Mouse (Mus musculus) adrenal gland, adult 2 months (tissue): ENCODE results near the gene Olfr247. TPM values are rescaled to one million over a fixed set of nuclear protein-coding genes. Genes with fewer than 3 reads are reported as not detected.
"Not testable (repeated sequence)": the region's sequence is repeated elsewhere in the genome, so short reads cannot be mapped to it uniquely, and the experiment has no call there.

ENCODE experiments used
- DNase-seq: peaks from one replicate; pipeline ENCODE4 v3.0.0; 2021
- long read RNA-seq: library from polyadenylated mRNA; stranded (forward); transcript quantifications from one replicate; pipeline ENCODE4 v2.0.0, GENCODE M21; 2021
- polyA plus RNA-seq: library from polyadenylated mRNA; depleted of rRNA; stranded (reverse); fragments of >200 nt; gene quantifications from 2 replicates; pipeline ENCODE4 v1.2.3, GENCODE M21; 2012; rRNA removed
- total RNA-seq, 2 experiments: library from RNA; stranded (reverse); gene quantifications; 2 replicates each; pipeline ENCODE4 v1.2.3; 2021

The Olfr247 gene
- total RNA-seq, result not detected
- polyA plus RNA-seq, result not detected in 2 replicates
- long read RNA-seq, result 0 reads

DNA sequence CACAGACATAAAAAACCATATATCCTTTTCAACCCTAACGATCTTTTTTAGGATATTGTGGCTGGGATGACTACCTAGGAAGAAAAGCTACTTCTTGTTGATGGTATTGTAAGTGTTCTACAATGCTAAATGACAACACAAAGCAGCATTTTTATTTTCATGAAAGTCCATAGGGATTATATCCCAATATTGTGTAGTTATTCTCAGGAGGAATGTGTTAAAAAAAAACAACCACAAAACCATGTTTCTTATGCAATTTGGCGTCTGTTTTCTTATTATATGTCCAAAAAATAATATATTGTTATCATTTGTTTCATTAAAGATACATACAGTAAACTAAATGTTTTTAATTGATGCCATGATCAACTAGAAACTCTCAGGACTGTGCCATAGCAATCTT, at the start of gene Olfr247:
Olfr247 (minus strand) TSS at position 101 of the 400 bp plus-strand sequence.
- not testable (repeated sequence) for DNase-seq

- DNase-seq, result no peak
These were observed 36.4 kb upstream of the Olfr247 start, which contains the start of gene Olfr820 for GRCm38 (mm10) chr10:130012321-130012720. Olfr820 (plus strand) TSS chr10:130012621.

DNA sequence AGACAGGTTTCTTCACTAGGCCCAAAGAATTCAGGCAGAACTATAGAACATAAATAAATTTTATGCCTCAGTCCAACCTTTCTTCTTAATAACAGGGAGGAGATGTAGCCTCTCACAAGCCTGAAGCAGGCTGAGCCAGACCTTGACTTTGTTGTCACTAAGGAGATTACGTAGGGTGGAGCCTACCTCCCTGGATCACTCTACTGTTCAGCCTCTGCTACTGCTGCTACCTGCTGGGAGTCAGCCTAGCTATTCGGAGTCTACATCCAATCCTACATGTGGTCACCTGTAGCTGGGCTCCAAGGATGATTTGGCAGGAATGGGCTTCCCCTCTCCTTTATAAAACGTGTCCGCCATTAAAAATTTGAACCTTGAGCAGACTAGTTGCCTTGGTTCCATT, 29.4 kb upstream of the Olfr247 start:
- not testable (repeated sequence) for DNase-seq

- DNase-seq, result not testable (repeated sequence)
These were observed 28.2 kb upstream of the Olfr247 start for GRCm38 (mm10) chr10:130004104-130004503.

- not testable (repeated sequence) for DNase-seq
These were observed 9.0 kb upstream of the Olfr247 start, which contains the start of gene Gm10310 for GRCm38 (mm10) chr10:129984962-129985361. Gm10310 (minus strand) TSS chr10:129985062.

DNA sequence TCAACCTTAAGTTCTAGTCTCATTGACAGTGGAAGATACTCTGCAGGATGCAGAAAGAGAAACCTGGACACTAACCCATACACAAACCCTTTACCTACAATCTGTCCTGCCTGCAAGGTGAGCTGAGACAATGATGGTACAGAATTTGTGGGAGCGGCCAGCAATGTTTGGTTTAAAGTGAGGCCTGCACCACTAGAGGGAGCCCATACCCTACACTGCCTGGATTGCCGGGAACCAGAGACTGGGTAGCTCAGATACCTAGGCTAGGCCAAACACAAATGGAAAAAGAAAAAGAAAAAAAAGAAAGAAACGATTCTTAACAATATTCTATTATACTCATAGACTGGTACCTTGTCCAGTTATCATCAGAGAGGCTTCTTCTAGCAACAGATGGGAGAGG, 5.9 kb upstream of the Olfr247 start:
- DNase-seq, result not testable (repeated sequence)

DNA sequence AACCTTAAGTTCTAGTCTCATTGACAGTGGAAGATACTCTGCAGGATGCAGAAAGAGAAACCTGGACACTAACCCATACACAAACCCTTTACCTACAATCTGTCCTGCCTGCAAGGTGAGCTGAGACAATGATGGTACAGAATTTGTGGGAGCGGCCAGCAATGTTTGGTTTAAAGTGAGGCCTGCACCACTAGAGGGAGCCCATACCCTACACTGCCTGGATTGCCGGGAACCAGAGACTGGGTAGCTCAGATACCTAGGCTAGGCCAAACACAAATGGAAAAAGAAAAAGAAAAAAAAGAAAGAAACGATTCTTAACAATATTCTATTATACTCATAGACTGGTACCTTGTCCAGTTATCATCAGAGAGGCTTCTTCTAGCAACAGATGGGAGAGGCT, 2.9 kb downstream of the Olfr247 start:
- DNase-seq, result not testable (repeated sequence)

- DNase-seq, result not testable (repeated sequence)
These were observed 8.8 kb downstream of the Olfr247 start, which contains the start of gene Olfr819 for GRCm38 (mm10) chr10:129967166-129967565. Olfr819 (minus strand) TSS chr10:129967266.

DNA sequence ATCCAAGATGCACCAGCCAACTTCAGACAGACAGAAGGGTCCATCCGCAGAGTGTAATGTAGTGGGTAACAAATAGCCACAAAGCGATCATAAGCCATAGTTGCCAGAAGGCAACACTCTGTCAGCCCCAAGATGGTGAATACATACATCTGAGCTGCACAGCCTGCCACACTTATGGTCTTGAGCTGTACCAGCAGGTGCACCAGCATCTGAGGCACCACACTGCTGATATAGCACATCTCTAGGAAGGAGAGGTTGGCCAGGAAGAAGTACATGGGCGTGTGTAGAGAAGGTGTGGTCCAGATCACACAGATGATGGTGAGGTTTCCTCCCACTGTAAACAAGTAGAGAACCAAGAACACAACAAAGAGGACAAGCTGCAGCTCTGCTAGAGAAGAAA, 9.7 kb downstream of the Olfr247 start:
- not testable (repeated sequence) for DNase-seq

DNA sequence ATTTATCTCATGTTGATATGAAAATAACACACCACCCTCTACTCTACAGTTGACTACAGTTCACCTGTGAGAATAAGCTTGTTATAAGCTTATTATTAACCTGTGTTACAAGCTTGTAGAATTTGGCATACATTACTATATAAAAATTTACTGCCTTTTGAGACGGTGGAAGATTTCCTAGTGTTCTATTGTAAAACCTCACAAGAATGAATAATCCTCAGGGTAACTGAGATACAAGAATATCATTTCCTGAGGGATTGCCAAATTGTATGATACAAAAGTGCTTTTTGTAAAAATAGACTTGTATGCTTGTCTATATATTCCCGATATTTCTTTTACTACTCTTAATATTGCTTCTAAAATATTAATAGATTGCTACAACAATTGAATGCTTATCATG, 26.9 kb downstream of the Olfr247 start, which contains the start of gene Olfr818:
Olfr818 (minus strand) TSS at position 101 of the 400 bp plus-strand sequence.
- no peak for DNase-seq

Other genes with a start within 250 kb of the Olfr247 start
- gene Olfr805, start 246.8 kb downstream of the Olfr247 start, total RNA-seq, result not detected
- not detected in 2 replicates for gene Olfr805, start 246.8 kb downstream of the Olfr247 start, polyA plus RNA-seq
- gene Olfr806, start 234.2 kb downstream of the Olfr247 start, total RNA-seq, result not detected
- gene Olfr806, start 234.2 kb downstream of the Olfr247 start, polyA plus RNA-seq, result not detected in 2 replicates
- gene Olfr807, start 218.3 kb downstream of the Olfr247 start, total RNA-seq, result not detected
- not detected in 2 replicates for gene Olfr807, start 218.3 kb downstream of the Olfr247 start, polyA plus RNA-seq
- not detected for gene Olfr808, start 210.7 kb downstream of the Olfr247 start, total RNA-seq
- not detected in 2 replicates for gene Olfr808, start 210.7 kb downstream of the Olfr247 start, polyA plus RNA-seq
- not detected for gene Olfr809, start 201.5 kb downstream of the Olfr247 start, total RNA-seq
- gene Olfr809, start 201.5 kb downstream of the Olfr247 start, polyA plus RNA-seq, result not detected in 2 replicates
- not detected for gene Olfr810, start 181.2 kb downstream of the Olfr247 start, total RNA-seq
- gene Olfr810, start 181.2 kb downstream of the Olfr247 start, polyA plus RNA-seq, result not detected in 2 replicates
- not detected for gene Olfr811, start 171.7 kb downstream of the Olfr247 start, total RNA-seq
- gene Olfr811, start 171.7 kb downstream of the Olfr247 start, polyA plus RNA-seq, result not detected in 2 replicates
- not detected for gene Olfr812, start 130.0 kb downstream of the Olfr247 start, total RNA-seq
- not detected in 2 replicates for gene Olfr812, start 130.0 kb downstream of the Olfr247 start, polyA plus RNA-seq
- not detected for gene Olfr813, start 120.8 kb downstream of the Olfr247 start, total RNA-seq
- gene Olfr813, start 120.8 kb downstream of the Olfr247 start, polyA plus RNA-seq, result not detected in 2 replicates
- not detected for gene Olfr814, start 96.3 kb downstream of the Olfr247 start, total RNA-seq
- gene Olfr814, start 96.3 kb downstream of the Olfr247 start, polyA plus RNA-seq, result not detected in 2 replicates
- not detected for gene Olfr815, start 70.3 kb downstream of the Olfr247 start, total RNA-seq
- not detected in 2 replicates for gene Olfr815, start 70.3 kb downstream of the Olfr247 start, polyA plus RNA-seq
- not detected for gene Olfr816, start 60.5 kb downstream of the Olfr247 start, total RNA-seq
- not detected in 2 replicates for gene Olfr816, start 60.5 kb downstream of the Olfr247 start, polyA plus RNA-seq
- not detected for gene Olfr818, start 27.0 kb downstream of the Olfr247 start, total RNA-seq
- not detected in 2 replicates for gene Olfr818, start 27.0 kb downstream of the Olfr247 start, polyA plus RNA-seq
- not detected for gene Olfr819, start 8.9 kb downstream of the Olfr247 start, total RNA-seq
- not detected in 2 replicates for gene Olfr819, start 8.9 kb downstream of the Olfr247 start, polyA plus RNA-seq
- not detected for gene Gm10310, start 8.9 kb upstream of the Olfr247 start, total RNA-seq
- gene Gm10310, start 8.9 kb upstream of the Olfr247 start, polyA plus RNA-seq, result not detected in 2 replicates
- gene Olfr820, start 36.5 kb upstream of the Olfr247 start, total RNA-seq, result not detected
- gene Olfr820, start 36.5 kb upstream of the Olfr247 start, polyA plus RNA-seq, result not detected in 2 replicates
- not detected for gene Olfr821, start 54.2 kb upstream of the Olfr247 start, total RNA-seq
- not detected in 2 replicates for gene Olfr821, start 54.2 kb upstream of the Olfr247 start, polyA plus RNA-seq
- not detected for gene Olfr822, start 95.1 kb upstream of the Olfr247 start, total RNA-seq
- gene Olfr822, start 95.1 kb upstream of the Olfr247 start, polyA plus RNA-seq, result not detected in 2 replicates
- gene Olfr823, start 139.2 kb upstream of the Olfr247 start, total RNA-seq, result not detected
- gene Olfr823, start 139.2 kb upstream of the Olfr247 start, polyA plus RNA-seq, result not detected in 2 replicates
- not detected for gene Olfr824, start 153.9 kb upstream of the Olfr247 start, total RNA-seq
- gene Olfr824, start 153.9 kb upstream of the Olfr247 start, polyA plus RNA-seq, result not detected in 2 replicates
- not detected for gene Olfr825, start 190.6 kb upstream of the Olfr247 start, total RNA-seq
- not detected in 2 replicates for gene Olfr825, start 190.6 kb upstream of the Olfr247 start, polyA plus RNA-seq
- gene Olfr826, start 208.0 kb upstream of the Olfr247 start, total RNA-seq, result not detected
- gene Olfr826, start 208.0 kb upstream of the Olfr247 start, polyA plus RNA-seq, result not detected in 2 replicates
- gene Olfr827, start 238.3 kb upstream of the Olfr247 start, total RNA-seq, result not detected
- gene Olfr827, start 238.3 kb upstream of the Olfr247 start, polyA plus RNA-seq, result not detected in 2 replicates